Mouse (Mus musculus) MEL (cell line): ENCODE data around the gene Llph. TPM values are rescaled to one million over a fixed set of nuclear protein-coding genes. Genes with fewer than 3 reads are reported as not detected.

ENCODE experiments used
- DNase-seq: peaks from one replicate; pipeline ENCODE4 v3.0.0; 2011; ENCODE audit warnings: low read depth, low spot score
- H3K27ac ChIP-seq: 2 replicates; pipeline ENCODE4 v1.5.1; 2012; ENCODE audit warnings: low read depth, mild to moderate bottlenecking, control low read depth, low read length, moderate library complexity; ENCODE audit not compliant: control insufficient read depth
- H3K27me3 ChIP-seq, 2 experiments: fragments of 150-350 bp in 1 of 2; sonication (generic) in 1 of 2; 2 replicates each; pipeline ENCODE4 v1.6.1; 2012; ENCODE audit warnings: low read length in 2 of 2, mild to moderate bottlenecking in 2 of 2, improper control_type of control experiment in 1 of 2, moderate library complexity in 1 of 2; ENCODE audit not compliant: insufficient read depth in 2 of 2, control insufficient read depth in 1 of 2
- H3K36me3 ChIP-seq, 2 experiments: 2 replicates each; pipeline ENCODE4 v1.6.1; 2012 to 2014; ENCODE audit warnings: low read length in 2 of 2, improper control_type of control experiment in 1 of 2, inconsistent platforms in 1 of 2, mild to moderate bottlenecking in 1 of 2; ENCODE audit not compliant: insufficient read depth in 2 of 2, control insufficient read depth in 1 of 2
- H3K4me1 ChIP-seq, 2 experiments: fragments of 150-350 bp in 1 of 2; sonication (generic) in 1 of 2; 2 replicates each; pipeline ENCODE4 v1.6.1; 2012; ENCODE audit warnings: low read length in 2 of 2, improper control_type of control experiment in 1 of 2, mild to moderate bottlenecking in 1 of 2; ENCODE audit not compliant: insufficient read depth in 2 of 2, control insufficient read depth in 1 of 2
- H3K4me3 ChIP-seq, 2 experiments: fragments of 150-350 bp in 1 of 2; sonication (generic) in 1 of 2; 2 replicates each; pipeline ENCODE4 v1.5.1; 2012; ENCODE audit warnings: low read depth in 2 of 2, low read length in 2 of 2, mild to moderate bottlenecking in 2 of 2, moderate library complexity in 2 of 2, control low read depth in 1 of 2, improper control_type of control experiment in 1 of 2; ENCODE audit not compliant: control insufficient read depth in 1 of 2, insufficient read depth in 1 of 2
- H3K79me2 ChIP-seq: 2 replicates; pipeline ENCODE4 v1.6.1; 2012; ENCODE audit warnings: mild to moderate bottlenecking, low read length, moderate library complexity; ENCODE audit not compliant: control insufficient read depth, poor library complexity, insufficient read depth
- H3K9ac ChIP-seq: 2 replicates; pipeline ENCODE4 v1.6.1; 2012; ENCODE audit warnings: low read depth, mild to moderate bottlenecking, control low read depth, low read length, moderate library complexity; ENCODE audit not compliant: control insufficient read depth, poor library complexity, severe bottlenecking
- H3K9me3 ChIP-seq: fragments of 150-350 bp; sonication (generic); replicated peaks from 2 replicates; pipeline ENCODE4 v1.6.1; 2012; ENCODE audit warnings: mild to moderate bottlenecking, low read length, improper control_type of control experiment, moderate library complexity; ENCODE audit not compliant: insufficient read depth
- CHD1 ChIP-seq: IDR thresholded peaks from 2 replicates; pipeline ENCODE4 v1.6.1; 2012; ENCODE audit warnings: low read depth, mild to moderate bottlenecking, inconsistent platforms, low read length, improper control_type of control experiment
- CTCF ChIP-seq, 3 experiments: IDR thresholded peaks in 2 of 3; conservative IDR thresholded peaks in 1 of 3; 2 replicates each; pipeline ENCODE4 v1.5.1; 2011 to 2012; ENCODE audit warnings: low read length in 3 of 3, low read depth in 2 of 3, mild to moderate bottlenecking in 2 of 3, improper control_type of control experiment in 1 of 3, inconsistent platforms in 1 of 3, mixed read lengths in 1 of 3, moderate library complexity in 1 of 3; ENCODE audit not compliant: control insufficient read depth in 1 of 3, insufficient read depth in 1 of 3, poor library complexity in 1 of 3, severe bottlenecking in 1 of 3
- E2F4 ChIP-seq: IDR thresholded peaks from 2 replicates; pipeline ENCODE4 v1.6.1; 2011; ENCODE audit warnings: low read depth, low read length, improper control_type of control experiment, borderline replicate concordance
- EP300 ChIP-seq, 2 experiments: IDR thresholded peaks; 2 replicates each; pipeline ENCODE4 v1.6.1; 2011; ENCODE audit warnings: improper control_type of control experiment in 2 of 2, low read length in 2 of 2, low read depth in 1 of 2, mild to moderate bottlenecking in 1 of 2
- ETS1 ChIP-seq: IDR thresholded peaks from 2 replicates; pipeline ENCODE4 v1.6.1; 2012; ENCODE audit warnings: low read depth, mild to moderate bottlenecking, inconsistent platforms, low read length, improper control_type of control experiment, moderate library complexity
- GATA1 ChIP-seq: IDR thresholded peaks from 2 replicates; pipeline ENCODE4 v1.6.1; 2011; ENCODE audit warnings: low read depth, low read length, improper control_type of control experiment
- HCFC1 ChIP-seq: IDR thresholded peaks from 2 replicates; pipeline ENCODE4 v1.6.1; 2012; ENCODE audit warnings: low read depth, mild to moderate bottlenecking, inconsistent platforms, low read length, improper control_type of control experiment, moderate library complexity
- KAT2A ChIP-seq: conservative IDR thresholded peaks from 2 replicates; pipeline ENCODE4 v1.6.1; 2012; ENCODE audit warnings: low read depth, low read length, improper control_type of control experiment, inconsistent platforms
- MAX ChIP-seq: IDR thresholded peaks from 2 replicates; pipeline ENCODE4 v1.6.1; 2011; ENCODE audit warnings: low read length, improper control_type of control experiment
- MEF2A ChIP-seq: IDR thresholded peaks from 2 replicates; pipeline ENCODE4 v1.6.1; 2014; ENCODE audit warnings: low read depth, mild to moderate bottlenecking, inconsistent platforms, low read length, improper control_type of control experiment; ENCODE audit not compliant: poor library complexity, insufficient replicate concordance, severe bottlenecking; ENCODE audit errors: extremely low read depth
- MYC ChIP-seq: IDR thresholded peaks from 2 replicates; pipeline ENCODE4 v1.6.1; 2011; ENCODE audit warnings: low read depth, mild to moderate bottlenecking, low read length, improper control_type of control experiment, moderate library complexity
- NELFE ChIP-seq: IDR thresholded peaks from 2 replicates; pipeline ENCODE4 v1.6.1; 2011; ENCODE audit warnings: low read depth, low read length, improper control_type of control experiment
- POLR2AphosphoS2 ChIP-seq: IDR thresholded peaks from 2 replicates; pipeline ENCODE4 v1.6.1; 2011; ENCODE audit warnings: low read length, improper control_type of control experiment
- POLR2AphosphoS5 ChIP-seq: IDR thresholded peaks from 2 replicates; pipeline ENCODE4 v1.6.1; 2012; ENCODE audit warnings: low read depth, borderline replicate concordance, mild to moderate bottlenecking, inconsistent platforms, low read length, moderate library complexity, mixed read lengths
- SIN3A ChIP-seq: IDR thresholded peaks from 2 replicates; pipeline ENCODE4 v1.6.1; 2012; ENCODE audit warnings: low read length, improper control_type of control experiment, inconsistent platforms
- SMC3 ChIP-seq: IDR thresholded peaks from 2 replicates; pipeline ENCODE4 v1.6.1; 2011; ENCODE audit warnings: low read depth, low read length, improper control_type of control experiment
- TAL1 ChIP-seq: IDR thresholded peaks from 2 replicates; pipeline ENCODE4 v1.6.1; 2012; ENCODE audit warnings: mild to moderate bottlenecking, inconsistent platforms, low read length, moderate library complexity, mixed read lengths
- TBP ChIP-seq: IDR thresholded peaks from 2 replicates; pipeline ENCODE4 v1.8.0; 2011; ENCODE audit warnings: low read depth, low read length, improper control_type of control experiment
- TCF12 ChIP-seq: IDR thresholded peaks from 2 replicates; pipeline ENCODE4 v1.6.1; 2014; ENCODE audit warnings: low read depth, mild to moderate bottlenecking, inconsistent platforms, low read length, improper control_type of control experiment, moderate library complexity
- UBTF ChIP-seq: IDR thresholded peaks from 2 replicates; pipeline ENCODE4 v1.6.1; 2012; ENCODE audit warnings: low read depth, mild to moderate bottlenecking, inconsistent platforms, low read length, improper control_type of control experiment, moderate library complexity, borderline replicate concordance; ENCODE audit not compliant: insufficient read depth
- USF1 ChIP-seq: IDR thresholded peaks from 2 replicates; pipeline ENCODE4 v1.6.1; 2014; ENCODE audit warnings: low read depth, mild to moderate bottlenecking, inconsistent platforms, low read length, improper control_type of control experiment, moderate library complexity
- USF2 ChIP-seq, 2 experiments: IDR thresholded peaks; 2 replicates each; pipeline ENCODE4 v1.6.1; 2011 to 2012; ENCODE audit warnings: improper control_type of control experiment in 2 of 2, low read length in 2 of 2, borderline replicate concordance in 1 of 2, inconsistent platforms in 1 of 2, low read depth in 1 of 2, mild to moderate bottlenecking in 1 of 2; ENCODE audit not compliant: insufficient read depth in 1 of 2
- ZMIZ1 ChIP-seq: IDR thresholded peaks from 2 replicates; pipeline ENCODE4 v1.6.1; 2012; ENCODE audit warnings: low read depth, mild to moderate bottlenecking, inconsistent platforms, low read length, improper control_type of control experiment, moderate library complexity
- ZNF384 ChIP-seq: IDR thresholded peaks from 2 replicates; pipeline ENCODE4 v1.6.1; 2012; ENCODE audit warnings: low read depth, mild to moderate bottlenecking, inconsistent platforms, low read length, improper control_type of control experiment
- polyA plus RNA-seq, 2 experiments: library from polyadenylated mRNA; stranded (reverse) in 1 of 2; unstranded in 1 of 2; fragments of >175 nt in 1 of 2; fragments of >200 nt in 1 of 2; gene quantifications; 2 replicates each; pipeline versions ENCODE4 v1.2.1 to v1.2.4; 2012; ENCODE audit warnings: low replicate concordance in 2 of 2, low read depth in 1 of 2; ENCODE audit not compliant: insufficient read length in 2 of 2, insufficient read depth in 1 of 2, missing spikeins in 1 of 2
- total RNA-seq: library from RNA; depleted of rRNA; stranded (reverse); fragments of 300-350 nt; gene quantifications from 2 replicates; pipeline ENCODE4 v1.2.3, GENCODE M21; 2012

Gene Llph
- total and polyA plus RNA-seq, 3 experiments: 97.5 to 243 TPM; not detected in 1

DNA sequence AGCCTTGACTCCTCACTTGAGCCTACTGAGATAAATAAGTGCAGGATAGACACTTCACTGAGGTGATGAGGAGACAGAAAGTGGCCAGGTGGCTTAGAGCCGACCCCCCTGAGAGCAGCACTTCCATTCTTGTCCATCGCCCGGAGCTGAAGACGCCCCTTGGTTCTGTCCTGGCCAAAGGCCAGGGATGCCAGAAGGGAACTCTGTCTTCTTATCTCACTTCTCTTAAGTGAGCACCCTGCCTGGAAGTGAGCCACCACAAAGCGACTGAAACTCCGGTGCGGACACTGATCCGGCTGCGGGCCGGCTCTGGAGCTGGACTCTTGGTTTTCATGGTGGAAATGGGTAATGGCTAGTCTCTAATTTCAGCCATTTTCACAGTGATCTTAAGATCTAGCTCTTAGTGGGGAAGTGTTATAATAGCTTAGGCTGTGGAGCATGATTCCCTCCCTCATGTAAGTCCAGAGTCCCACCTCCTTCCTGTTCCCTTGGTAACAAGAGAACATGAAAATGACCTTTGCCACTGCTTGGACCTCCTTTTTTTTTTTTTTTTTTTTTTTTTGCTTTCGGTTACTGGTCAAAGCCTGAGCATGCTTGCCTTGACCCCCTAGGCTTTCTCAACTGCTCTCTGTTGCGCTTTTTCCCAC, 52.7 kb downstream of the Llph start:
- H3K4me3 ChIP-seq: no peak overlapping the region
- H3K4me1 ChIP-seq: peaks cover 0 to 14% of the 10 kb centered on the region in 2 experiments; a peak in 2 of 4 replicates
- DNase-seq: peak; percentile 56
- H3K9me3 ChIP-seq: no peaks in the 10 kb centered on the region
- H3K9ac ChIP-seq: no peak overlapping the region
- H3K27me3 ChIP-seq: peaks cover 3 to 5% of the 10 kb centered on the region in 2 experiments; a peak in 3 of 4 replicates
- no peaks in the 10 kb centered on the region for H3K79me2 ChIP-seq
- no peak overlapping the region for H3K27ac ChIP-seq
- peaks cover 0 to 3% of the 10 kb centered on the region in 2 experiments; a peak in 1 of 4 replicates for H3K36me3 ChIP-seq
- TF ChIP-seq TAL1 (no peak), SMC3 (no peak), SIN3A (no peak), MYC (no peak), EP300 (IDR thresholded peaks at IDR 0.05; ENCODE audit: low read depth in 1 of 2, low read length in 2 of 2) (no peak), POLR2AphosphoS5 (no peak), TCF12 (no peak), ZMIZ1 (no peak), NELFE (no peak), POLR2AphosphoS2 (no peak), MEF2A (no peak), ZNF384 (no peak), USF2 (IDR thresholded peaks at IDR 0.05; ENCODE audit: borderline replicate concordance in 1 of 2, insufficient read depth in 1 of 2, low read depth in 1 of 2, low read length in 2 of 2) (no peak), HCFC1 (no peak), MAX (no peak), CHD1 (no peak)
- TF ChIP-seq, all 39 proteins: peak for 0

- no peak overlapping the region for H3K9ac ChIP-seq
- DNase-seq: peak; percentile 35
- TF ChIP-seq KAT2A: no peak
- no peak for TF ChIP-seq TBP
- TF ChIP-seq POLR2AphosphoS2: no peak
- no peak for TF ChIP-seq TCF12
- TF ChIP-seq USF2 (IDR thresholded peaks at IDR 0.05; ENCODE audit: borderline replicate concordance in 1 of 2, insufficient read depth in 1 of 2, low read depth in 1 of 2, low read length in 2 of 2): no peak
- TF ChIP-seq E2F4: no peak
- TF ChIP-seq UBTF: no peak
- no peak for TF ChIP-seq USF1
- TF ChIP-seq NELFE: no peak
- no peak for TF ChIP-seq ZMIZ1
- TF ChIP-seq ETS1: no peak
- peak in 1 of 2 experiments; percentile 18; a peak in 1 of 4 replicates for TF ChIP-seq EP300 (IDR thresholded peaks at IDR 0.05; ENCODE audit: low read depth in 1 of 2, low read length in 2 of 2)
- TF ChIP-seq MAX: no peak
- TF ChIP-seq CTCF (IDR thresholded peaks at IDR 0.05 in 2 of 3, conservative IDR thresholded peaks at IDR 0.05 in 1 of 3; ENCODE audit: control insufficient read depth in 1 of 3, insufficient read depth in 1 of 3, low read depth in 2 of 3, low read length in 3 of 3, poor library complexity in 1 of 3, severe bottlenecking in 1 of 3): no peak
- peak; percentile 41; the same call in 1 of the 2 replicates for TF ChIP-seq GATA1
- no peak for TF ChIP-seq MEF2A
- peaks cover 0 to 14% of the 10 kb centered on the region in 2 experiments; a peak in 2 of 4 replicates for H3K4me1 ChIP-seq
- H3K79me2 ChIP-seq: no peaks in the 10 kb centered on the region
- H3K36me3 ChIP-seq: peaks cover 0 to 3% of the 10 kb centered on the region in 2 experiments; a peak in 1 of 4 replicates
- H3K9me3 ChIP-seq: no peaks in the 10 kb centered on the region
- H3K27me3 ChIP-seq: peaks cover 3 to 5% of the 10 kb centered on the region in 2 experiments; a peak in 3 of 4 replicates
- H3K27ac ChIP-seq: no peak overlapping the region
- H3K4me3 ChIP-seq: no peak overlapping the region
These were observed 53.5 kb downstream of the Llph start for GRCm38 (mm10) chr10:120280375-120280774.
